Mouse (Mus musculus): ENCODE measurements at regions not wholly inside any gene's neighbourhood (a gene's known extent, or its start where the extent isn't known, plus 50 kb on each side); places are given as distances from the start of the nearest gene placed in this dataset.

DNA sequence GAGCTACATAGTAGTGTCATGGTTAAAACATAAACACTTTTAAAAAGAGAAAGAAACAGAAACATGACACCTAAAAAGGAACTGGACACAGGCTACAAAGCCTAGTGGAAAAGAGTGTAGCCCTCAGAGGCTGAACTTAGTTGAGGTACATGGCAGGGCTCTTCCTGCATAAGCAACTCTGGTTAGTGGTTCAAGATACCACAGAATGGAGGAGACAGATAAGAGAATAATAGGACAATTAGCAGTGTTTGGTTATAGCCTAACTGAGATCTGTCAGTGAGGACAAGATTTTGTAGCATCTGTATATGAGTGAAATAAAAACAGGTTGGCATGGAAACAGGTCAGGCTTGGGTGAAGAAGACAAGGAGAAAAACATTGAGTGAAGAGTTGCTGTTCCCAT lies 60.5 kb upstream of the Msn start:
- no peak for TF ChIP-seq CTCF (IDR thresholded peaks at IDR 0.05; ENCODE audit: low read depth)
- no peak for TF ChIP-seq EP300 (optimal IDR thresholded peaks at IDR 0.05)

Data from stomach, postnatal 0 days (tissue).